Mouse (Mus musculus) liver, postnatal 0 days (tissue): ENCODE results near the gene Cdpf1.

Experiments
- CTCF ChIP-seq: sonication (generic); IDR thresholded peaks from 2 replicates; pipeline ENCODE4 v1.5.1; 2016; ENCODE audit warnings: antibody characterized with exemption, low read depth
- EP300 ChIP-seq: IDR thresholded peaks from 2 replicates; pipeline ENCODE4 v1.6.1; 2016; ENCODE audit warnings: antibody characterized with exemption, low read depth, mild to moderate bottlenecking

- no peak for TF ChIP-seq CTCF
- TF ChIP-seq EP300, result peak; percentile 29; the same call in 1 of the 2 replicates
Measured at GRCm38 (mm10) chr15:85811535-85812277, at the start of gene Cdpf1.
